Mouse (Mus musculus) heart, postnatal 0 days (tissue): ENCODE results near the gene Pygo1.

ENCODE experiments used
- CTCF ChIP-seq: IDR thresholded peaks from 2 replicates; pipeline ENCODE4 v1.5.1; 2016; ENCODE audit warnings: antibody characterized with exemption, control low read depth, low read depth
- EP300 ChIP-seq: IDR thresholded peaks from 2 replicates; pipeline ENCODE4 v1.6.1; 2016; ENCODE audit warnings: antibody characterized with exemption, low read depth

DNA sequence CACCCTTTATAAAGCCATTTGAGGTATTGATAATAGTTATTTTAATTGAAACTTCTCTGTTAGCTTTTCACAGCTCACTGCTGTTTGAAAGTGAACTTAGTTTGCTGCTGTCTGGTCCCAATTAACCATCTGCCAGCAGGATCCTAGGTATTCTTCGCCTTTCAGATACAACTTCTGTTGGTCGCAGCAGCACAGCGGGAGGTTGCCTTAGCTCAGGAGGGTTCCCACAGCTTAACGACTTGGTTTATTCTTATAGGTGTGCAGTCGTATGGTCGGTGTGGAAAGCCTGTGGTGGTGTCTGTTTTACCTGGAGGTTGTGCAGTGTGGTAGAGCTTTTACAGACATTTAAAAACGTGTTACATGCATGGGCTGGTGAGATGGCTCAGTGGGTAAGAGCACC, 71.4 kb downstream of the Pygo1 start:
- no peak for TF ChIP-seq CTCF
- no peak for TF ChIP-seq EP300
